ENCODE assay signal across 19 mouse cellular contexts in the genomic region with DNA sequence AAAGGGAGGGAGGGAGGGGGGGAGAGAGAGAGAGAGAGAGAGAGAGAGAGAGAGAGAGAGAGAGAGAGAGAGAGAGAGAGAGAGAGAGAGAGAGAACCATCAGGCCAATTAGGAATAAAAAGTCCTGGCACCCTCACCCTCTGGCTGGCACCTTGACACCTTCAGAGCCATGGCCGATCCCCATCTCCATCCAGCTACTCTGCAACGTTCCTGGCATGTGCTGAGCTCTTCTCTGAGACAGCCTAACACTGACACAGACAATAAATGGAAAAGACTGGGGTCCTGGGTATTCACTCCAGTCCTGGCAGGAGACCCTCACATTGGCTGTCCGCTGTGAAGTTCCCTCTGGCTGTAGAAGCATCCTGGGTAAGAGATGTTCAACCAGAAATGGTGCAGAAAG.
"Had no signal": no experiment of that assay in that cellular context is flagged by ENCODE, and none has a peak within 500 bp of the region (broad histone marks: within the 10 kb centered on the region; RNA-seq: fewer than 3 reads in every experiment).

No protein-coding gene starts in this region.

- H3K36me3 ChIP-seq: midbrain, embryonic 10.5 days; midbrain, embryonic 12.5 days; neural tube, embryonic 13.5 days; neural tube, embryonic 15.5 days had no signal

- DNase-seq: lung, adult 18-20 months; lung, embryonic 14.5 days; lung, postnatal 10 days; lung, postnatal 4 days; midbrain, embryonic 14.5 days; retina, postnatal 1 day; right cerebral cortex, adult 18-20 months; right cerebral cortex, postnatal 25 days; right cerebral cortex, postnatal 4 days; spleen, adult 18-20 months; thymus, adult 18-20 months; thymus, postnatal 14 days; thymus, postnatal 36 days had no signal

- H3K9me3 ChIP-seq: midbrain, embryonic 10.5 days; midbrain, embryonic 12.5 days; neural tube, embryonic 13.5 days; neural tube, embryonic 15.5 days had no signal

- H3K27me3 ChIP-seq: midbrain, embryonic 12.5 days; neural tube, embryonic 13.5 days; neural tube, embryonic 15.5 days had no signal

- H3K4me3 ChIP-seq: midbrain, embryonic 10.5 days; midbrain, embryonic 12.5 days; myocyte; neural tube, embryonic 13.5 days; neural tube, embryonic 15.5 days had no signal

- H3K4me2 ChIP-seq: lung, embryonic 14.5 days; midbrain, embryonic 12.5 days; neural tube, embryonic 13.5 days; neural tube, embryonic 15.5 days had no signal

- ATAC-seq: midbrain, embryonic 16.5 days had no signal

- H3K27ac ChIP-seq: midbrain, embryonic 10.5 days; midbrain, embryonic 12.5 days; neural tube, embryonic 13.5 days; neural tube, embryonic 15.5 days had no signal

- H3K4me1 ChIP-seq: midbrain, embryonic 10.5 days; midbrain, embryonic 12.5 days; neural tube, embryonic 13.5 days; neural tube, embryonic 15.5 days had no signal

- H3K9ac ChIP-seq: lung, embryonic 14.5 days; midbrain, embryonic 12.5 days; neural tube, embryonic 13.5 days; neural tube, embryonic 15.5 days had no signal
